Mouse (Mus musculus) ES-Bruce4 (cell line): ENCODE data around the gene Entpd7.

Experiments
- CTCF ChIP-seq: IDR thresholded peaks from one replicate; pipeline ENCODE4 v1.8.1; 2011; ENCODE audit warnings: low read depth, low read length
- EP300 ChIP-seq: IDR thresholded peaks from 2 replicates; pipeline ENCODE4 v1.6.1; 2011; ENCODE audit warnings: low read depth, low read length; ENCODE audit not compliant: insufficient read depth
- POLR2A ChIP-seq: IDR thresholded peaks from one replicate; pipeline ENCODE4 v1.8.1; 2011; ENCODE audit warnings: low read length; ENCODE audit not compliant: insufficient read depth

GRCm38 (mm10) chr19:43671054-43671453 is 18.4 kb upstream of the Entpd7 start:
- no peak for TF ChIP-seq CTCF
- TF ChIP-seq POLR2A: no peak
- TF ChIP-seq EP300: no peak
